Mouse (Mus musculus) layer of hippocampus, adult 18-20 months (tissue): Measurements from ENCODE around the gene Fam193b. TPM values are rescaled to one million over a fixed set of nuclear protein-coding genes. Genes with fewer than 3 reads are reported as not detected.
A peak's percentile ranks its signal among the peaks of the same experiment; 100 is the strongest.
"Not testable (repeated sequence)": the region's sequence is repeated elsewhere in the genome, so short reads cannot be mapped to it uniquely, and the experiment has no call there.

ENCODE experiments used
- DNase-seq, 2 experiments: peaks; one replicate each; pipeline ENCODE4 v3.0.0; 2022; ENCODE audit warnings: low spot score in 2 of 2
- long read RNA-seq: library from polyadenylated mRNA; stranded (forward); transcript quantifications from one replicate; pipeline ENCODE4 v2.0.0, GENCODE M21; 2021
- total RNA-seq, 2 experiments: library from RNA; stranded (reverse); gene quantifications; 2 replicates each; pipeline ENCODE4 v1.2.3; 2021

The Fam193b gene
- 10 to 100 TPM; 77.6 to 79.0 TPM for total RNA-seq
- long read RNA-seq, full-length matches to known transcripts: 14 of 61 reads
- long read RNA-seq, partial matches to known transcripts: 9 of 61 reads
- long read RNA-seq, other reads (novel, unspliced or antisense): 38 of 61 reads

GRCm38 (mm10) chr13:55571027-55571751 is at the start of gene Fam193b:
Gene Fam193b (minus strand): TSS chr13:55571120.
- DNase-seq: peak; percentile 88 to 95

DNA sequence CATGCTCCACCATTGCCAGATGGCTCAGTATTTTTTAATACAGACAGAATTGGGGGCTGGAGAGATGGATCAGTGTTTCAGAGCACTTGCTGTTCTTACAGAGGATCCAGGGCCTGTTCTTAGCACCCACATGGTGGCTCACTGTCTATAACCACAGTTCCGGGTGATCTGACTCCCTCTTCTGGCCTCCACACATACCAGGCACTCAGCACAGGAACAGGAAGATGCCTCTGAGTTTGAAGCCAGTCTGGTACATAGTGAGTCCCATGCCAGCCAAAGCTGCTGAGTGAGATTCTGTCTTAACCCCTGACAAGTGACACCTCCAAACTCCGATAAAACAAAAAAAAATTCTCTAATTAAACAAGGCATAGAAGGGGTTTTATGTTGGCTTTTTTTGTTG is 49.4 kb upstream of the Fam193b start:
- DNase-seq: no peak

DNA sequence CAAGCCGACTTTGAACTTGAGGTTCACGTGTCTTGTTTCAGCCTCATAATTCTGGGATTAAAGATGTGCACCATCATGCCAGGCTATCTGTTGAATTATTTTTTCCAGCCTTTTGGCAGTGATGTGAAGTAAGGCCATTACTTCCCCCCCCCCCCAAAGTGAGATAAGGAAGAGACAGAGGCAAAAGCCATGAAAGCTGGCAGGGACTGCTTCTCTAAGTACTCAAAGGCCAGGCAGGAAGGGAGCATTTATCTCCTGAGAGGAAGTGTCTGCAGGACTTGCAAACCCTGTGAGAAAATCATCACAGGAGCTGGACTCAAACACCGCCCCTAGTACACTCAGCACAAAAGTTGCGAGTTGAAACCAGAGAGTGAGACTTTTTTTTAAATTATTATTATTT is 48.4 kb upstream of the Fam193b start:
- DNase-seq: no peak

DNA sequence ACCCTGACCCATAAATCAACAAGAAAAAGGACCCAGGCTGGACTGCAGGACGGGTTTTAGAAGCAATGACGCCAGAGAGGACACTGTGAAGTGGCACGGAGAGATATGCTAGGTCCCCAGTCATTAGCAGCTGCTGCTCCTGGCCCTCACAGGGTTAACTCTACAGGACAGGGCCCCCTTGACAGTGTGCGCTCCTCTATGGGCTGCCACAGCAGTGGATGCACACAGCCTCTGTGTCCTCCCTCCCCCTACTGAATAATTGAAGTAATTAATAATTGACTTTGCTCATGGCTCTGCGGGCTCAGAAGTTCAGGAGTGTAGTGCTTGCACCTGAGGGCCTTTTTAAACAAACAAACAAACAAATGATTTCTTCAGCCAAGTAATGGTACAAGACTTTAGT is 42.6 kb upstream of the Fam193b start:
- DNase-seq: no peak

DNA sequence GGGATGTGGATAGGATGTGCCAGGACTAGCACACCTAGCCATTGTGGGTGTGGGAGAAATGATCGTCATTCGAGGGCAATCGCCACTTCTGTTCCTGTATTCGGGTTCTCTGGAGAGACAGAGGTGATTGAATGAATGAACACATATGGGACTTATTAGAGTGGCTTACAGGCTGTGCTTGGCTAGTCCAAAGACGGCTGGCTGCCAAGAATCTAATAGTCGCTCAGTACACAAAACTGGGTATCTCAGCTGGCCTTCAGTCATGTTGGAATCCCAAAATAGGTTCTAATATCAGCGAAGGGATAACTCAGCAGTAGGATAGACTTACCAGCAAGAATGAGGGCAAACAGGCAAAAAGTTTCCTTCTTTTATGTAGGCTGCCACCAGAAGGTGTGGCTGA is 41.1 kb upstream of the Fam193b start:
- DNase-seq: no peak

DNA sequence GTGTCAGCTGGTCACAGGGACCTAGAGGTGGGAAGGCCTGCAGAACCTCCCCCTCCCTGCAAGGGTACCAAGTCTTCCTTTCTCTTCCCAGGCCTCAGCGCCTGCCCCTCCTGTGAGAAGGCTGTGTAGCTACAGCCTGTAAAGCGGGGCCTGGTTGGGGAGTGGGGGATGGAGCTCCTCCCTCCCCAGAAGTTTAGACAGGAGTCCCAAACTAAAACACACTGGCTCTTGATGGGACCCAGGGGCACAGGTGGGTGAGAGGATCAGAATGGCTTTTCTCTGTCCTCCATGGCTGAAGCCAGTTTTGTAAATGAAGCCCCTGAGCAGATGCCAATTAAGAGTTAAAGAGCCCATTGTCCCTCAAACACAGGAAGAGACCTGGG is 36.7 kb upstream of the Fam193b start:
- DNase-seq: no peak

GRCm38 (mm10) chr13:55606899-55607623 is 36.1 kb upstream of the Fam193b start:
- DNase-seq: peak; percentile 57 to 71

- DNase-seq: no peak
Observed at GRCm38 (mm10) chr13:55604606-55605005, 33.7 kb upstream of the Fam193b start.

- DNase-seq: peak; percentile 75 to 91
Observed at GRCm38 (mm10) chr13:55601611-55602010, 30.7 kb upstream of the Fam193b start.

- no peak for DNase-seq
Observed at GRCm38 (mm10) chr13:55600657-55601056, 29.7 kb upstream of the Fam193b start.

- DNase-seq: peak; percentile 72 to 88
Observed at GRCm38 (mm10) chr13:55599566-55600540, 28.9 kb upstream of the Fam193b start, which contains the start of gene B4galt7. Gene B4galt7 (plus strand): TSS chr13:55599896.

GRCm38 (mm10) chr13:55596802-55597201 is 25.9 kb upstream of the Fam193b start:
- no peak for DNase-seq

- DNase-seq: peak; percentile 54 to 73
Observed at GRCm38 (mm10) chr13:55595375-55595774, 24.5 kb upstream of the Fam193b start.

- no peak for DNase-seq
Observed at GRCm38 (mm10) chr13:55593254-55593747, 22.4 kb upstream of the Fam193b start.

- peak; percentile 97 to 98 for DNase-seq
Observed at GRCm38 (mm10) chr13:55592512-55593253, 21.8 kb upstream of the Fam193b start.

DNA sequence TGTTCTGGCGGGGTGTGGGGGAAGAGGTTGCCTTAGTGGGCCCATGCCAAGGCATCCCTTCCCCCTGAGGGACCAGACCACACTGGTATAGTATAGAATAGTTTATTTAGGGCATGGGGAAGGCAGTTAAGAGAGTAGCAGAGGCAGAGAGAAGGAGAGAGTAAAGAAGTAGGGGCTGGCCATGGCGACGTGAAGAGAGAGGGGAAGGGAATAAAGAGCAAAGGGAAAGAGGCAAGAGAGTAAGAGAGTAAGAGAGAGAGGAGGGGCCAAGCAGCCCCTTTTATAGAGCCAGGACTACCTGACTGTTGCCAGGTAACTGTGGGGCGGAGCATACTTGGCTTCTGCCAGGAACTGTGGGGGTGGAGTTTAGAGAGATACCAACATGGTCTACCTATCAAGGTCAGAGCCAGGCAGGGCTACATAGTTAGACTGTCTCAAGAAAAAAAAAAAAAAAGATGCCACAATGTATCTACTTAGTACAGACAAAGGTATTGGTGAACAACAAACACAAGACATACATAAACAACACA is 21.1 kb upstream of the Fam193b start:
- no peak for DNase-seq

DNA sequence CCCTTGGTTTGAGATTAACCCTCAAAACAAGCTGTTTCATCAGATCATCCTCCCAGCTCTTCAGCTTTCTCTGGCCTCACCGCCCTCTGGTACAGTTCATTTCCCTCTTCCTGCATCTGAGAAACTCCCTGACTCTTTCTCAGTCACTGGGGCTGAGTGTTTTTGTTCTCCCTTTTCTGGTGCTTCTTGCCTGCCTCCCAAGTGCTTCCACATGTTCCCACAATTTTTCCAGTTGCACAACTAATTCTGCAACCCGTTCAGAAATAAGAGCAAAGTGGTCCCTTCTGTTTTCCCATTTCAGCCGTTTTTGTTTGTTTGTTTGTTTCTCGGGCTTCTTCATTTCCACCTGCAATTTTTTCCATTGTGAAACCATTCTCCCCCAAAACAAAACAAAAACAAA is 7.2 kb upstream of the Fam193b start:
- DNase-seq: no peak

- not testable (repeated sequence) for DNase-seq
Observed at GRCm38 (mm10) chr13:55576872-55577271, 6.0 kb upstream of the Fam193b start.

GRCm38 (mm10) chr13:55575932-55576331 is 5.0 kb upstream of the Fam193b start:
- no peak for DNase-seq

- no peak for DNase-seq
Observed at GRCm38 (mm10) chr13:55574321-55574720, 3.4 kb upstream of the Fam193b start.
